Mouse (Mus musculus) cerebellum, postnatal 25 days (tissue): ENCODE data around the gene Gpd1.
A peak's percentile ranks its signal among the peaks of the same experiment; 100 is the strongest.
"Not testable (repeated sequence)": the region's sequence is repeated elsewhere in the genome, so short reads cannot be mapped to it uniquely, and the experiment has no call there.

Experiments used
- DNase-seq, 2 experiments: peaks; one replicate each; pipeline ENCODE4 v3.0.0; 2021; ENCODE audit warnings: mixed read lengths in 2 of 2

Gene Gpd1

GRCm38 (mm10) chr15:99723120-99723514 is 5.8 kb downstream of the Gpd1 start:
- peak; percentile 41 to 45 for DNase-seq

- DNase-seq: peak; percentile 65 to 67
These were observed 6.4 kb downstream of the Gpd1 start for GRCm38 (mm10) chr15:99723515-99724291.

GRCm38 (mm10) chr15:99724292-99725021 is 7.1 kb downstream of the Gpd1 start:
- peak; percentile 74 for DNase-seq

- peak; percentile 95 to 97 for DNase-seq
These were observed 8.2 kb downstream of the Gpd1 start, which contains the start of gene Cox14 for GRCm38 (mm10) chr15:99725341-99726155. Gene Cox14 (plus strand): TSS chr15:99725618.

GRCm38 (mm10) chr15:99726549-99726948 is 9.2 kb downstream of the Gpd1 start:
- DNase-seq: no peak

- not testable (repeated sequence) for DNase-seq
These were observed 9.7 kb downstream of the Gpd1 start for GRCm38 (mm10) chr15:99727039-99727438.

GRCm38 (mm10) chr15:99727525-99727924 is 10.2 kb downstream of the Gpd1 start:
- DNase-seq: peak in 1 of 2 experiments; percentile 32

GRCm38 (mm10) chr15:99728211-99728610 is 10.9 kb downstream of the Gpd1 start:
- peak in 1 of 2 experiments; percentile 41 for DNase-seq

GRCm38 (mm10) chr15:99729056-99729783 is 11.9 kb downstream of the Gpd1 start:
- no peak for DNase-seq

GRCm38 (mm10) chr15:99731167-99731566 is 13.9 kb downstream of the Gpd1 start:
- DNase-seq: no peak

GRCm38 (mm10) chr15:99731678-99732077 is 14.4 kb downstream of the Gpd1 start:
- DNase-seq: no peak

- DNase-seq: no peak
These were observed 15.9 kb downstream of the Gpd1 start for GRCm38 (mm10) chr15:99733186-99733585.

- peak; percentile 95 to 100 for DNase-seq
These were observed 18.3 kb downstream of the Gpd1 start for GRCm38 (mm10) chr15:99735631-99736030.

- DNase-seq: peak in 1 of 2 experiments; percentile 26
These were observed 19.4 kb downstream of the Gpd1 start for GRCm38 (mm10) chr15:99736675-99737074.

- peak; percentile 52 to 66 for DNase-seq
These were observed 22.9 kb downstream of the Gpd1 start for GRCm38 (mm10) chr15:99740229-99740628.

- no peak for DNase-seq
These were observed 36.9 kb downstream of the Gpd1 start for GRCm38 (mm10) chr15:99754204-99754603.

- no peak for DNase-seq
These were observed 50.2 kb downstream of the Gpd1 start for GRCm38 (mm10) chr15:99767467-99767866.

GRCm38 (mm10) chr15:99768761-99769160 is 51.4 kb downstream of the Gpd1 start:
- DNase-seq: no peak

- no peak for DNase-seq
These were observed 53.7 kb downstream of the Gpd1 start for GRCm38 (mm10) chr15:99771004-99771500.

- DNase-seq: peak in 1 of 2 experiments; percentile 66
These were observed 54.4 kb downstream of the Gpd1 start for GRCm38 (mm10) chr15:99771601-99772276.

GRCm38 (mm10) chr15:99772277-99772880 is 55.1 kb downstream of the Gpd1 start:
- peak; percentile 87 to 88 for DNase-seq

GRCm38 (mm10) chr15:99772881-99772924 is 55.4 kb downstream of the Gpd1 start, which contains the start of gene Cers5:
Gene Cers5 (minus strand): TSS chr15:99772885.
- not testable (repeated sequence) for DNase-seq
